Mouse (Mus musculus) intestine, embryonic 16.5 days (tissue): ENCODE results near the gene Tnfaip2. TPM values are rescaled to one million over a fixed set of nuclear protein-coding genes. Genes with fewer than 3 reads are reported as not detected.

ENCODE experiments used
- ATAC-seq: fragments of 200-750 bp; cut with Nextera tagmentation; 2 replicates; pipeline ENCODE4 v1.8.0; 2017; ENCODE audit warnings: moderate TSS enrichment, moderate library complexity
- H3K27ac ChIP-seq: fragments of 300-500 bp; sonication (generic); 2 replicates; pipeline ENCODE4 v1.5.1; 2014; ENCODE audit warnings: mild to moderate bottlenecking, low read length
- H3K27me3 ChIP-seq: fragments of 300-500 bp; sonication (generic); replicated peaks from 2 replicates; pipeline ENCODE4 v1.6.1; 2014; ENCODE audit warnings: low read length, control low read depth, mixed read lengths; ENCODE audit not compliant: control insufficient read depth, insufficient read depth
- H3K36me3 ChIP-seq: fragments of 300-500 bp; sonication (generic); 2 replicates; pipeline ENCODE4 v1.6.1; 2014; ENCODE audit warnings: low read length, control low read depth; ENCODE audit not compliant: control insufficient read depth, insufficient read depth
- H3K4me1 ChIP-seq: fragments of 300-500 bp; sonication (generic); 2 replicates; pipeline ENCODE4 v1.6.1; 2014; ENCODE audit warnings: low read length, control low read depth, mixed read lengths; ENCODE audit not compliant: control insufficient read depth, insufficient read depth
- H3K4me2 ChIP-seq: fragments of 300-500 bp; sonication (generic); 2 replicates; pipeline ENCODE4 v1.6.1; 2014; ENCODE audit warnings: low read depth, low read length, control low read depth
- H3K4me3 ChIP-seq: fragments of 300-500 bp; sonication (generic); 2 replicates; pipeline ENCODE4 v1.5.1; 2014; ENCODE audit warnings: mild to moderate bottlenecking, low read length
- H3K9ac ChIP-seq: fragments of 300-500 bp; sonication (generic); 2 replicates; pipeline ENCODE4 v1.6.1; 2014; ENCODE audit warnings: low read depth, low read length
- H3K9me3 ChIP-seq: fragments of 300-500 bp; sonication (generic); 2 replicates; pipeline ENCODE4 v1.6.1; 2016; ENCODE audit warnings: low read length, control low read depth; ENCODE audit not compliant: control insufficient read depth
- WGBS: fragments of 180-500 bp; shearing (Covaris S2); extraction: QIAGEN DNeasy Blood & Tissue Kit; methylation state at CpG from one replicate; pipeline ENCODE4 v1.1.7; 2014; 5-methylcytosine and 5-hydroxymethylcytosine counted together
- polyA plus RNA-seq: library from polyadenylated mRNA; unstranded; fragments of >200 nt; fragmentation: Nextera tagmentation; extraction: Ambion mirVana; gene quantifications from 2 replicates; pipeline ENCODE4 v1.2.1, GENCODE M21; 2015

The Tnfaip2 gene
- polyA plus RNA-seq, 1 experiment from 2014 or later = 3.5 TPM

DNA sequence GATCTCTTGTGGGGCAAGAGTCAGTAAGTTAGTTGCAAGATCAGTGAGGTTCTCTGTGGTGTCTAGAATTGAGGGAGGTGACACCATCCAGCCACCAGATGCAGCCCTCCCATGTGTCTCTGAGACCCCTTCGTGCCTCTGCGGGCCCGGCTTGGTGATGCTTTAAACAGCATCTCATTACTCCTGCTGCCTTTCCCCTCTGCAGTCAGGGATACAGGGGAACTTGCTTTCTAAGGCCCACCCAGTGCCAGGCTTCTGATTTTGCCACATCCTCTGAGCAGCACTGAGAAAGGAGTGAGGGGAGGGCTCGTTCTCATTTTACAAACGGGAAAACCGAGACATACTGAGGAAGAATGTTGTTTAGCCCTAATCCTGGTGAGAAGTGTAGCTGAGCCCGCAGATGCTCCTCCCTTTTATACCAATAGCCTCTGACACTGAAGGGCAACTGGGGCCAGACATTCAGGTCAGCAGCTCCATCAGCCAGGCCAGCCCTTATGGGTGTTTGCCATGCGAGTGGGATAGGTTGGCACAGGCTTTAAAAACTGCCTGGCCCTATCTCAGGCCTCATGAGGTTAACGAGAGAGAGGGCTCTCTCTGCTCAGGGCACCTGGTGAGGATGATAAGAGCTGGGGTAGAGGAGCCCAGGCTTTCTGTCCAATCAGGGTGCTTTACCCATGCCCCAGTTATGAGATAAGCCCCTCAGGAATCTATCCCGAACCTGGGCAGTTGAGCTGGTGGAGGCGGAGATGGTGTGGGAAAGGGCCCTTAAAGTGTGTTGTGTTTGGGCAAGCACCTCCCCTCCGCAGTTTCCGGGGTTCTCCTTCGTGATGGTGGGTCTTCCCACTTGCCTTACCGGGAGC is 972 bp downstream of the Tnfaip2 start:
- peaks cover 66% of the 10 kb centered on the region for H3K27me3 ChIP-seq
- H3K27ac ChIP-seq = no peak overlapping the region

GRCm38 (mm10) chr12:111443921-111444831 is 1.9 kb downstream of the Tnfaip2 start:
- Histone ChIP-seq H3K27ac (no peak overlapping the region), H3K4me1 (peaks cover 27% of the 10 kb centered on the region), H3K4me2 (no peak overlapping the region), H3K4me3 (0 out of 2 replicates have a peak overlapping the region, but pooled peaks have one; percentile 3), H3K9me3 (no peaks in the 10 kb centered on the region), H3K27me3 (peaks cover 75% of the 10 kb centered on the region), H3K9ac (no peak overlapping the region), H3K36me3 (no peaks in the 10 kb centered on the region)
- 45% methylated on average over 10 of the region's 10 CpGs for WGBS
- ATAC-seq = no peak

More for the DNA sequence above, 972 bp downstream of the Tnfaip2 start:
- WGBS = 32% methylated on average over 15 of the region's 15 CpGs
- Histone ChIP-seq H3K4me2 (peak overlapping the region; percentile 78), H3K9me3 (no peaks in the 10 kb centered on the region), H3K9ac (peak overlapping the region; percentile 62; the same call in 1 of the 2 replicates), H3K4me3 (peak overlapping the region; percentile 50), H3K4me1 (peaks cover 26% of the 10 kb centered on the region), H3K36me3 (no peaks in the 10 kb centered on the region)
- peak; percentile 52 for ATAC-seq

- no peak for ATAC-seq
- Histone ChIP-seq H3K4me3 (peak overlapping the region; percentile 25), H3K9ac (peak overlapping the region; percentile 43; the same call in 1 of the 2 replicates), H3K4me1 (peaks cover 35% of the 10 kb centered on the region), H3K36me3 (no peaks in the 10 kb centered on the region), H3K27me3 (peaks cover 80% of the 10 kb centered on the region), H3K27ac (no peak overlapping the region), H3K4me2 (peak overlapping the region; percentile 44), H3K9me3 (no peaks in the 10 kb centered on the region)
- 8% methylated on average over 43 of the region's 52 CpGs for WGBS
Measured at GRCm38 (mm10) chr12:111445161-111445889, 3.1 kb downstream of the Tnfaip2 start.

GRCm38 (mm10) chr12:111445890-111446613 is 3.8 kb downstream of the Tnfaip2 start:
- peaks cover 83% of the 10 kb centered on the region for H3K27me3 ChIP-seq
- H3K9me3 ChIP-seq = no peaks in the 10 kb centered on the region
- H3K4me2 ChIP-seq = peak overlapping the region; percentile 44
- no peaks in the 10 kb centered on the region for H3K36me3 ChIP-seq
- no peak overlapping the region for H3K27ac ChIP-seq
- H3K9ac ChIP-seq = peak overlapping the region; percentile 43; the same call in 1 of the 2 replicates
- whole genome bisulfite sequencing = 10% methylated on average over 27 of the region's 27 CpGs
- peaks cover 35% of the 10 kb centered on the region for H3K4me1 ChIP-seq
- ATAC-seq = no peak
- H3K4me3 ChIP-seq = peak overlapping the region; percentile 25

GRCm38 (mm10) chr12:111446745-111447144 is 4.5 kb downstream of the Tnfaip2 start:
- Histone ChIP-seq H3K4me2 (no peak overlapping the region), H3K4me1 (peaks cover 35% of the 10 kb centered on the region), H3K27ac (no peak overlapping the region), H3K9me3 (no peaks in the 10 kb centered on the region), H3K9ac (no peak overlapping the region), H3K27me3 (peaks cover 82% of the 10 kb centered on the region), H3K36me3 (no peaks in the 10 kb centered on the region), H3K4me3 (no peak overlapping the region)
- no peak for ATAC-seq
- 43% methylated on average over 5 of the region's 5 CpGs for WGBS

- no peak overlapping the region for H3K4me2 ChIP-seq
- no peaks in the 10 kb centered on the region for H3K9me3 ChIP-seq
- H3K36me3 ChIP-seq = no peaks in the 10 kb centered on the region
- no peak overlapping the region for H3K9ac ChIP-seq
- 47% methylated on average over 9 of the region's 9 CpGs for WGBS
- ATAC-seq = no peak
- no peak overlapping the region for H3K4me3 ChIP-seq
- peaks cover 80% of the 10 kb centered on the region for H3K27me3 ChIP-seq
- peaks cover 31% of the 10 kb centered on the region for H3K4me1 ChIP-seq
- H3K27ac ChIP-seq = no peak overlapping the region
Measured at GRCm38 (mm10) chr12:111447350-111447749, 5.1 kb downstream of the Tnfaip2 start.

DNA sequence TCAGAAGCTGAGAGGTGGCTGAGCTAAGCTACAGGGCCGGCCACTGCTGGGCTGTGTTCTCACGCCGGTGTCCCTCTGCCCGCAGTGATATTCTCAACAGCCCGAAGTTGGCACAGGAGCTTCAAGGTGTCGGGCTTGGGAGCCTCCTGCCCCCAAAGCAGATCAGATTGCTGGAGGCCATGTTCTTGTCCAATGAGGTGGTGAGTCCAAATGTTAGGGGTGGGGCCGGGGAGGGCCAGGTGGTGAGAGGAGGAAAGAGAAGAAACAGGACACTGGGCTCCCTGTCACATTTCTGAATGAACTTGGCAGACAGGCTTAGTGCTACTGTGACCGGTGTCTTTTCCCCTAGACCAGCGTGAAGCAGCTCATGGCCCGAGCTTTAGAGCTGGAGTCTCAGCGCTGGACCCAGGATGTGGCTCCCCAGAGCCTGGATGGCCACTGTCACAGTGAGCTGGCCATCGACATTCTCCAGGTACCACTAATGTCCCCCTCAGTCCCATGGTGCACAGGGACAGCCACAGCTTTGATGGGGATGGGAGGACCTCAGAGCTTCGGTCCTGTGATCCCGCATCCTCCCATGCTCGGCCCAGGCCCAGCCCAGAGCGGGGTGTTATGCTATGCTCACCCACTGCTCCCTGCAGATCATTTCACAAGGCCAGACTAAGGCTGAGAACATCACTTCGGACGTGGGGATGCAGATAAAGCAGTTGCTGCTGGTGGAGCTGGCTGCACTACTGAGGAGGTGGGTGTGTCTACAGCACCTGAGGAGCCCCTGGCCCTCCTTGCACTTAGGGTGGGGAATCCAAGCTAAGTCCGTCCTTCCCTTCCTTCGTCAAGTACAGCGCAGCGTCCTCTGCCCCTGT is 5.9 kb downstream of the Tnfaip2 start:
- no peak overlapping the region for H3K9ac ChIP-seq
- no peak overlapping the region for H3K4me3 ChIP-seq
- no peaks in the 10 kb centered on the region for H3K36me3 ChIP-seq
- 36% methylated on average over 22 of the region's 22 CpGs for WGBS
- peaks cover 73% of the 10 kb centered on the region for H3K27me3 ChIP-seq
- ATAC-seq = no peak
- H3K4me1 ChIP-seq = peaks cover 25% of the 10 kb centered on the region
- no peak overlapping the region for H3K27ac ChIP-seq
- H3K4me2 ChIP-seq = no peak overlapping the region
- H3K9me3 ChIP-seq = no peaks in the 10 kb centered on the region
